Mouse (Mus musculus): ENCODE data around the gene Col8a1.

DNA sequence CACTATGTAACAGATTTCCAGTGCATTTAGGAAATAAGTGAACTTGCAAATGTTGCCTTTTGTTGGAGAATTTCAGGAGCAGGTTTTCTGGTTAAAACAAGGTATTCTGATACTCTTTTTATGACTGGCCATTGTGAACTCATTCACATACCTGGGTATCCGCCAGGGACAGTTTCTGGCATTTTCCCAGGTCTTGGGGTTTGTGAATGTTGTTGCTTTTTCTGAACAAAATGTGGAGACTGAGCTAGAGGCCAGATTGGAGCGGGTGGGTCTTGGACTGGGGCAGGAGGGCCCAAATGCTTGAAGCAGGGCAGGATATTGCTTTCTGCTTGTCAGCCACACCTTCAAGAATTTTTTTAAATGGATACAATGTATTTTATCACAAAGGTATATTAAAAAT, 35.6 kb downstream of the Col8a1 start:
- no peak for TF ChIP-seq CTCF (IDR thresholded peaks at IDR 0.05; ENCODE audit: extremely low read depth, insufficient read length, insufficient replicate concordance, low read depth, low read length)
- TF ChIP-seq POLR2A (IDR thresholded peaks at IDR 0.05; ENCODE audit: low read depth, low read length), result no peak
